Mouse (Mus musculus) frontal cortex, adult 2 months (tissue): ENCODE measurements at regions not wholly inside any gene's neighbourhood (a gene's known extent, or its start where the extent isn't known, plus 50 kb on each side); places are given as distances from the start of the nearest gene placed in this dataset.

Source experiments
- DNase-seq, 2 experiments: peaks; one replicate each; pipeline ENCODE4 v3.0.0; 2022; ENCODE audit warnings: low spot score in 1 of 2; ENCODE audit errors: extremely low spot score in 1 of 2

- no peak for DNase-seq
Measured at GRCm38 (mm10) chr2:160256251-160256650, 77.7 kb downstream of the Gm826 start.

GRCm38 (mm10) chr2:160250228-160250627, 83.7 kb downstream of the Gm826 start:
- no peak for DNase-seq

GRCm38 (mm10) chr2:160249104-160250093, 84.6 kb downstream of the Gm826 start:
- DNase-seq: no peak

- DNase-seq: no peak
Measured at GRCm38 (mm10) chr2:160247286-160247685, 86.7 kb downstream of the Gm826 start.

- DNase-seq: no peak
Measured at GRCm38 (mm10) chr2:160246356-160246755, 87.6 kb downstream of the Gm826 start.

- no peak for DNase-seq
Measured at GRCm38 (mm10) chr2:160244866-160245265, 89.1 kb downstream of the Gm826 start.

GRCm38 (mm10) chr2:160240531-160241379, 93.2 kb downstream of the Gm826 start:
- no peak for DNase-seq

GRCm38 (mm10) chr2:160237436-160238104, 96.4 kb downstream of the Gm826 start:
- no peak for DNase-seq

GRCm38 (mm10) chr2:160236806-160237205, 97.2 kb downstream of the Gm826 start:
- DNase-seq: no peak

GRCm38 (mm10) chr2:160230786-160231185, 103.2 kb downstream of the Gm826 start:
- DNase-seq: no peak

GRCm38 (mm10) chr2:160228331-160229035, 105.5 kb downstream of the Gm826 start:
- DNase-seq: no peak

GRCm38 (mm10) chr2:160225450-160225849, 108.5 kb downstream of the Gm826 start:
- peak in 1 of 2 experiments; percentile 23 for DNase-seq

GRCm38 (mm10) chr2:160223366-160223765, 110.6 kb downstream of the Gm826 start:
- DNase-seq: no peak

GRCm38 (mm10) chr2:160221772-160222171, 112.2 kb downstream of the Gm826 start:
- DNase-seq: no peak

- no peak for DNase-seq
Measured at GRCm38 (mm10) chr2:160220562-160221021, 113.4 kb downstream of the Gm826 start.

GRCm38 (mm10) chr2:160214032-160214812, 119.7 kb downstream of the Gm826 start:
- DNase-seq: no peak

GRCm38 (mm10) chr2:160210507-160210906, 123.5 kb downstream of the Gm826 start:
- DNase-seq: no peak

GRCm38 (mm10) chr2:160209589-160210264, 124.2 kb downstream of the Gm826 start:
- no peak for DNase-seq

GRCm38 (mm10) chr2:160208295-160208694, 125.7 kb downstream of the Gm826 start:
- DNase-seq: no peak
